Mouse (Mus musculus): ENCODE data around the gene Ifitm5.

DNA sequence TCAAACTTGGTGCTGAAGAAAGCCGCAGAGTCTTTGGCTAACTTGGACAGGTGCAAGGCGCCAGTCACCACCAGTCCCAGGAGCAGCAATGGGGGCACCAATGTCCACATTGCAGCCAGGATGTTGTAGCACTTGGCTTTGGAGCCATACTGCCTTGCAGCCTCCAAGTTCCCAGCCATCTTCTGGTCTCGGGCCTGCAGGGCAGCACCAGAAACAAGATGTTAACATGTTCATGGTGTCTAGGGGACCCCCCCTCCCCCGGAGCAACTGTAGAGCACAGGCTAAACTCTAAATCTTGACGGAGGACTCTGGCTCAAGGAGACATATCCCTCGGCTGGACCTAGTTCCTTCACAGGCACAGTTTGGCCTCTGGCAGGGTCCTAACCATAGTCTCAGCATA is 836 bp downstream of the Ifitm5 start:
- TF ChIP-seq CTCF (IDR thresholded peaks at IDR 0.05; ENCODE audit: borderline replicate concordance, control insufficient read depth, extremely low read depth, insufficient read depth, low read length, poor library complexity) (no peak), POLR2A (IDR thresholded peaks at IDR 0.05; ENCODE audit: control insufficient read depth, extremely low read depth, insufficient read depth, low read length, poor library complexity) (no peak)
